Mouse (Mus musculus): ENCODE results near the gene Elf1. TPM values are rescaled to one million over a fixed set of nuclear protein-coding genes. Genes with fewer than 3 reads are reported as not detected.

The Elf1 gene
- polyA plus RNA-seq, 1 experiment from 2014 or later: 14.0 TPM

GRCm38 (mm10) chr14:79536837-79537236 is 55.8 kb downstream of the Elf1 start:
- Histone ChIP-seq H3K4me1 (replicated peaks; ENCODE audit: control insufficient read depth, insufficient read depth, low read length) (peaks cover 13% of the 10 kb centered on the region), H3K27me3 (ENCODE audit: control insufficient read depth, insufficient read depth, low read depth, low read length) (no peaks in the 10 kb centered on the region), H3K9ac (ENCODE audit: low read length) (no peak overlapping the region), H3K4me3 (ENCODE audit: low read length) (no peak overlapping the region), H3K4me2 (ENCODE audit: low read depth, low read length) (no peak overlapping the region), H3K27ac (ENCODE audit: low read length) (no peak overlapping the region), H3K9me3 (ENCODE audit: control insufficient read depth, low read length) (no peaks in the 10 kb centered on the region), H3K36me3 (ENCODE audit: control insufficient read depth, insufficient read depth, low read length) (no peaks in the 10 kb centered on the region)
- no peak for ATAC-seq (ENCODE audit: low read depth)
- WGBS: 52% methylated on average over 3 of the region's 3 CpGs

GRCm38 (mm10) chr14:79537463-79537862 is 56.5 kb downstream of the Elf1 start:
- Histone ChIP-seq H3K9ac (ENCODE audit: low read length) (no peak overlapping the region), H3K4me2 (ENCODE audit: low read depth, low read length) (no peak overlapping the region), H3K27me3 (ENCODE audit: control insufficient read depth, insufficient read depth, low read depth, low read length) (no peaks in the 10 kb centered on the region), H3K27ac (ENCODE audit: low read length) (no peak overlapping the region), H3K9me3 (ENCODE audit: control insufficient read depth, low read length) (no peaks in the 10 kb centered on the region), H3K4me1 (replicated peaks; ENCODE audit: control insufficient read depth, insufficient read depth, low read length) (peaks cover 13% of the 10 kb centered on the region), H3K36me3 (ENCODE audit: control insufficient read depth, insufficient read depth, low read length) (no peaks in the 10 kb centered on the region), H3K4me3 (ENCODE audit: low read length) (no peak overlapping the region)
- no peak for ATAC-seq (ENCODE audit: low read depth)
- 60% methylated on average over 5 of the region's 5 CpGs for WGBS

GRCm38 (mm10) chr14:79537921-79538320 is 56.9 kb downstream of the Elf1 start:
- H3K27ac ChIP-seq (ENCODE audit: low read length): no peak overlapping the region
- H3K36me3 ChIP-seq (ENCODE audit: control insufficient read depth, insufficient read depth, low read length): no peaks in the 10 kb centered on the region
- H3K4me2 ChIP-seq (ENCODE audit: low read depth, low read length): no peak overlapping the region
- peaks cover 13% of the 10 kb centered on the region for H3K4me1 ChIP-seq (replicated peaks; ENCODE audit: control insufficient read depth, insufficient read depth, low read length)
- H3K27me3 ChIP-seq (ENCODE audit: control insufficient read depth, insufficient read depth, low read depth, low read length): no peaks in the 10 kb centered on the region
- no peak overlapping the region for H3K4me3 ChIP-seq (ENCODE audit: low read length)
- no peak overlapping the region for H3K9ac ChIP-seq (ENCODE audit: low read length)
- ATAC-seq (ENCODE audit: low read depth): no peak
- H3K9me3 ChIP-seq (ENCODE audit: control insufficient read depth, low read length): no peaks in the 10 kb centered on the region

- Histone ChIP-seq H3K27me3 (ENCODE audit: control insufficient read depth, insufficient read depth, low read depth, low read length) (no peaks in the 10 kb centered on the region), H3K9me3 (ENCODE audit: control insufficient read depth, low read length) (no peaks in the 10 kb centered on the region), H3K4me3 (ENCODE audit: low read length) (no peak overlapping the region), H3K9ac (ENCODE audit: low read length) (no peak overlapping the region), H3K4me1 (replicated peaks; ENCODE audit: control insufficient read depth, insufficient read depth, low read length) (peaks cover 2% of the 10 kb centered on the region; the same call in 1 of the 2 replicates), H3K36me3 (ENCODE audit: control insufficient read depth, insufficient read depth, low read length) (no peaks in the 10 kb centered on the region), H3K4me2 (ENCODE audit: low read depth, low read length) (no peak overlapping the region), H3K27ac (ENCODE audit: low read length) (no peak overlapping the region)
- no peak for ATAC-seq (ENCODE audit: low read depth)
Observed at GRCm38 (mm10) chr14:79541606-79542005, 60.6 kb downstream of the Elf1 start.

- Histone ChIP-seq H3K9me3 (ENCODE audit: control insufficient read depth, low read length) (no peaks in the 10 kb centered on the region), H3K27ac (ENCODE audit: low read length) (peak overlapping the region; percentile 91), H3K9ac (ENCODE audit: low read length) (no peak overlapping the region), H3K4me1 (replicated peaks; ENCODE audit: control insufficient read depth, insufficient read depth, low read length) (peaks cover 8% of the 10 kb centered on the region), H3K36me3 (ENCODE audit: control insufficient read depth, insufficient read depth, low read length) (0 out of 2 replicates have a peak, but pooled peaks cover 5% of the 10 kb centered on the region), H3K4me2 (ENCODE audit: low read depth, low read length) (peak overlapping the region; percentile 41), H3K27me3 (ENCODE audit: control insufficient read depth, insufficient read depth, low read depth, low read length) (no peaks in the 10 kb centered on the region), H3K4me3 (ENCODE audit: low read length) (no peak overlapping the region)
- peak; percentile 94 for ATAC-seq (ENCODE audit: low read depth)
- 20% methylated on average over 7 of the region's 7 CpGs for WGBS
Observed at GRCm38 (mm10) chr14:79549343-79549742, 68.3 kb downstream of the Elf1 start.

GRCm38 (mm10) chr14:79551929-79552328 is 70.9 kb downstream of the Elf1 start:
- Histone ChIP-seq H3K27ac (ENCODE audit: low read length) (no peak overlapping the region), H3K9me3 (ENCODE audit: control insufficient read depth, low read length) (no peaks in the 10 kb centered on the region), H3K4me1 (replicated peaks; ENCODE audit: control insufficient read depth, insufficient read depth, low read length) (peaks cover 8% of the 10 kb centered on the region), H3K4me3 (ENCODE audit: low read length) (no peak overlapping the region), H3K27me3 (ENCODE audit: control insufficient read depth, insufficient read depth, low read depth, low read length) (no peaks in the 10 kb centered on the region), H3K36me3 (ENCODE audit: control insufficient read depth, insufficient read depth, low read length) (0 out of 2 replicates have a peak, but pooled peaks cover 7% of the 10 kb centered on the region), H3K4me2 (ENCODE audit: low read depth, low read length) (no peak overlapping the region), H3K9ac (ENCODE audit: low read length) (no peak overlapping the region)
- WGBS: 86% methylated on average over 2 of the region's 2 CpGs
- no peak for ATAC-seq (ENCODE audit: low read depth)

- H3K27me3 ChIP-seq (ENCODE audit: control insufficient read depth, insufficient read depth, low read depth, low read length): no peaks in the 10 kb centered on the region
- H3K4me1 ChIP-seq (replicated peaks; ENCODE audit: control insufficient read depth, insufficient read depth, low read length): peaks cover 15% of the 10 kb centered on the region
- H3K9me3 ChIP-seq (ENCODE audit: control insufficient read depth, low read length): no peaks in the 10 kb centered on the region
- H3K4me2 ChIP-seq (ENCODE audit: low read depth, low read length): no peak overlapping the region
- H3K27ac ChIP-seq (ENCODE audit: low read length): no peak overlapping the region
- no peak overlapping the region for H3K9ac ChIP-seq (ENCODE audit: low read length)
- H3K4me3 ChIP-seq (ENCODE audit: low read length): no peak overlapping the region
- H3K36me3 ChIP-seq (ENCODE audit: control insufficient read depth, insufficient read depth, low read length): 0 out of 2 replicates have a peak, but pooled peaks cover 7% of the 10 kb centered on the region
- ATAC-seq (ENCODE audit: low read depth): no peak
- WGBS: 92% methylated on average over 1 of the region's 1 CpGs
Observed at GRCm38 (mm10) chr14:79552854-79553253, 71.9 kb downstream of the Elf1 start.

- Histone ChIP-seq H3K27me3 (ENCODE audit: control insufficient read depth, insufficient read depth, low read depth, low read length) (no peaks in the 10 kb centered on the region), H3K4me2 (ENCODE audit: low read depth, low read length) (no peak overlapping the region), H3K9me3 (ENCODE audit: control insufficient read depth, low read length) (no peaks in the 10 kb centered on the region), H3K4me1 (replicated peaks; ENCODE audit: control insufficient read depth, insufficient read depth, low read length) (peaks cover 14% of the 10 kb centered on the region), H3K36me3 (ENCODE audit: control insufficient read depth, insufficient read depth, low read length) (peaks cover 19% of the 10 kb centered on the region), H3K27ac (ENCODE audit: low read length) (no peak overlapping the region), H3K9ac (ENCODE audit: low read length) (no peak overlapping the region), H3K4me3 (ENCODE audit: low read length) (no peak overlapping the region)
- ATAC-seq (ENCODE audit: low read depth): no peak
- 54% methylated on average over 1 of the region's 1 CpGs for WGBS
Observed at GRCm38 (mm10) chr14:79557796-79558195, 76.8 kb downstream of the Elf1 start.

- peaks cover 22% of the 10 kb centered on the region for H3K36me3 ChIP-seq (ENCODE audit: control insufficient read depth, insufficient read depth, low read length)
- H3K27me3 ChIP-seq (ENCODE audit: control insufficient read depth, insufficient read depth, low read depth, low read length): no peaks in the 10 kb centered on the region
- peak; percentile 58; the same call in 1 of the 2 replicates for ATAC-seq (ENCODE audit: low read depth)
- H3K27ac ChIP-seq (ENCODE audit: low read length): no peak overlapping the region; the same call in 1 of the 2 replicates
- 21% methylated on average over 5 of the region's 5 CpGs for WGBS
- H3K4me2 ChIP-seq (ENCODE audit: low read depth, low read length): no peak overlapping the region
- no peaks in the 10 kb centered on the region for H3K9me3 ChIP-seq (ENCODE audit: control insufficient read depth, low read length)
- H3K4me1 ChIP-seq (replicated peaks; ENCODE audit: control insufficient read depth, insufficient read depth, low read length): peaks cover 7% of the 10 kb centered on the region
- H3K9ac ChIP-seq (ENCODE audit: low read length): no peak overlapping the region
- no peak overlapping the region for H3K4me3 ChIP-seq (ENCODE audit: low read length)
Observed at GRCm38 (mm10) chr14:79562745-79563144, 81.8 kb downstream of the Elf1 start.

GRCm38 (mm10) chr14:79564784-79565183 is 83.8 kb downstream of the Elf1 start:
- Histone ChIP-seq H3K4me2 (ENCODE audit: low read depth, low read length) (no peak overlapping the region), H3K4me1 (replicated peaks; ENCODE audit: control insufficient read depth, insufficient read depth, low read length) (peaks cover 4% of the 10 kb centered on the region; the same call in 1 of the 2 replicates), H3K4me3 (ENCODE audit: low read length) (no peak overlapping the region), H3K9ac (ENCODE audit: low read length) (no peak overlapping the region), H3K9me3 (ENCODE audit: control insufficient read depth, low read length) (no peaks in the 10 kb centered on the region), H3K27ac (ENCODE audit: low read length) (no peak overlapping the region), H3K36me3 (ENCODE audit: control insufficient read depth, insufficient read depth, low read length) (peaks cover 29% of the 10 kb centered on the region), H3K27me3 (ENCODE audit: control insufficient read depth, insufficient read depth, low read depth, low read length) (no peaks in the 10 kb centered on the region)
- no peak for ATAC-seq (ENCODE audit: low read depth)
- WGBS: 70% methylated on average over 6 of the region's 6 CpGs
